Mouse (Mus musculus) testis, adult 2 months (tissue): Measurements from ENCODE around the gene Arid5b.

Experiments used
- CTCF ChIP-seq: fragments of 200-500 bp; IDR thresholded peaks from 2 replicates; pipeline ENCODE4 v1.5.1; 2012; ENCODE audit warnings: low read depth, mild to moderate bottlenecking, inconsistent platforms, low read length, moderate library complexity; ENCODE audit not compliant: control insufficient read depth, insufficient read depth, insufficient replicate concordance
- POLR2A ChIP-seq: fragments of 200-500 bp; IDR thresholded peaks from 2 replicates; pipeline ENCODE4 v1.6.1; 2012; ENCODE audit warnings: low read depth, mild to moderate bottlenecking, inconsistent platforms, low read length, moderate library complexity; ENCODE audit not compliant: control insufficient read depth

DNA sequence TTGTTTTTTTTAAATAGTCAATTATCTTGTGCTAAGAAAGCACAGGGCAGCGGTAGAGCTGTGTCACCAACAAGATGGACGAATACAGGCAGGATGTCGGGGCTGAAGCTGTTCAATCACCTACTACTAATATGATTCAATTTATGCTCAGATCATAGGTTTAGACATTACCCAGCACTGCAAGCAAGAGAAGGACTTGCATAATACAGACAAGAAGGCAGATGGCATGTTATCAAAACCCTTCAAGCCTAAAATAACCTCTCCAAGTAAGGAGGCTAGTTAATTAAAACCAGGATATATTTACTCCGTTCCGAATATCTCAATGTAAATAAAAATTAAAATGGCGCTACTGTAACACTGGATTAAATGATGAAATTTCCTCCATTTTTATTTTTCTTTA is 96.3 kb downstream of the Arid5b start:
- TF ChIP-seq CTCF (no peak), POLR2A (no peak)
